Mouse (Mus musculus): ENCODE measurements around the gene Ralbp1.

GRCm38 (mm10) chr17:65800451-65800850, 85.1 kb downstream of the Ralbp1 start:
- TF ChIP-seq CTCF (conservative IDR thresholded peaks at IDR 0.05; ENCODE audit: insufficient read depth, insufficient read length, low read depth, low read length) (no peak), POLR2A (IDR thresholded peaks at IDR 0.05; ENCODE audit: low read depth, low read length) (no peak)

All from kidney, adult 2 months (tissue).